Comparison of ENCODE assay signal across 22 mouse cellular contexts in the genomic region with DNA sequence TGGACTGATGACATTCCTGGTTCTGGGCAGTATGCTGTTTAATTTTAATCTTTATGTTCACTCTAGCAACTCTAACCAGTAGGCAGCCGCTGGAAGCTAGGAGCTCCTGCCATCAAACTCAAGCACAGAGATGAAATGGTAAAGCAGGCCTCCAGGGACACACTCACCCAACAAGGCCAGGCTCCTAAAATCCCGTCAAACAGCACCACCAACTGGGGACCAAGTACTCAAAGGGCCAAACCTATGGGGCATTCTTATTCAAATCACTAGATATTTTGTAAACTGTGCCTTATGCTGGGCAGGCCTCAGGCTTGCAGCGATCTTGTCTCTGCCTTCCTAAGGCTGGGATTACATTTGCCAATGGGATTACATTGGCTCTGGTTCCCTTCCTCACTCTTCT. TPM values are rescaled to one million over a fixed set of nuclear protein-coding genes. Genes with fewer than 3 reads are reported as not detected.
A peak's percentile ranks its signal among the peaks of the same experiment; 100 is the strongest.
DNase-seq lines count a peak whose midpoint lies in the region; ATAC-seq and TF ChIP-seq lines count a peak whose summit lies in the region.
"Had no signal": no experiment of that assay in that cellular context is flagged by ENCODE, and none has a peak within 500 bp of the region (broad histone marks: within the 10 kb centered on the region; RNA-seq: fewer than 3 reads in every experiment).

No protein-coding gene starts in this region.

- ATAC-seq in kidney, postnatal 0 days (replicated peaks; ENCODE audit: low FRiP score, low read depth) = no peak
- no peak for ATAC-seq in midbrain, postnatal 0 days (ENCODE audit: low FRiP score)
- no peak for ATAC-seq in midbrain, embryonic 13.5 days
- ATAC-seq: forebrain, embryonic 13.5 days; liver, embryonic 12.5 days; midbrain, embryonic 16.5 days had no signal

- no peaks in the 10 kb centered on the region for H3K36me3 ChIP-seq in kidney, postnatal 0 days (ENCODE audit: insufficient read depth, low read length)
- H3K36me3 ChIP-seq in midbrain, postnatal 0 days (ENCODE audit: insufficient read depth, low read length) = no peaks in the 10 kb centered on the region
- H3K36me3 ChIP-seq in midbrain, embryonic 13.5 days = no peaks in the 10 kb centered on the region
- H3K36me3 ChIP-seq: G1E; hindbrain, embryonic 12.5 days; limb, embryonic 10.5 days; liver, embryonic 12.5 days had no signal

- 0 out of 2 replicates have a peak, but pooled peaks cover 4% of the 10 kb centered on the region for H3K4me1 ChIP-seq in kidney, postnatal 0 days (replicated peaks; ENCODE audit: insufficient read depth, low read length)
- H3K4me1 ChIP-seq in midbrain, postnatal 0 days (ENCODE audit: insufficient read depth, low read length) = no peaks in the 10 kb centered on the region
- H3K4me1 ChIP-seq in midbrain, embryonic 13.5 days (replicated peaks) = peaks cover 5% of the 10 kb centered on the region; the same call in 1 of the 2 replicates

- no peak overlapping the region for H3K27ac ChIP-seq in kidney, postnatal 0 days
- H3K27ac ChIP-seq in midbrain, postnatal 0 days (ENCODE audit: low read depth, low read length) = no peak overlapping the region
- H3K27ac ChIP-seq in midbrain, embryonic 13.5 days = no peak overlapping the region
- H3K27ac ChIP-seq: forebrain, embryonic 13.5 days; hindbrain, embryonic 12.5 days; left cerebral cortex, adult 2 months; limb, embryonic 10.5 days; liver, embryonic 12.5 days had no signal

- no peaks in the 10 kb centered on the region for H3K27me3 ChIP-seq in kidney, postnatal 0 days (ENCODE audit: insufficient read depth, low read length)
- H3K27me3 ChIP-seq in midbrain, postnatal 0 days (ENCODE audit: insufficient read depth, low read length) = no peaks in the 10 kb centered on the region
- H3K27me3 ChIP-seq in midbrain, embryonic 13.5 days = no peaks in the 10 kb centered on the region
- H3K27me3 ChIP-seq: forebrain, embryonic 13.5 days; hindbrain, embryonic 12.5 days; liver, embryonic 12.5 days had no signal

- TF ChIP-seq CTCF in kidney, postnatal 0 days (IDR thresholded peaks at IDR 0.05; ENCODE audit: low read depth) = peak; percentile 36
- TF ChIP-seq CTCF in midbrain, postnatal 0 days (IDR thresholded peaks at IDR 0.05) = 0 out of 2 replicates have a peak, but pooled peaks have one; percentile 14

- no peak for DNase-seq in kidney, postnatal 0 days (ENCODE audit: low spot score)
- DNase-seq in kidney, adult 11 months = no peak
- DNase-seq in midbrain, postnatal 0 days (ENCODE audit: low spot score) = no peak
- DNase-seq in R1 (ENCODE audit: low read depth, low spot score) = peak; percentile 91
- DNase-seq in lung, postnatal 25 days (ENCODE audit: low spot score) = no peak
- no peak for DNase-seq in urinary bladder, postnatal 4 days (ENCODE audit: low spot score in 2 of 2)
- DNase-seq: adrenal gland, postnatal 14 days; B cell, adult 2 months; cerebellum, adult 9-10 months; gastrocnemius, postnatal 36 days; kidney, adult 9 months; lung, adult 2 months; lung, postnatal 4 days; thymus, adult 2 months had no signal

- H3K4me3 ChIP-seq in kidney, postnatal 0 days (replicated peaks; ENCODE audit: low read depth, low read length) = no peak overlapping the region
- H3K4me3 ChIP-seq in midbrain, postnatal 0 days (ENCODE audit: low read depth, low read length) = no peak overlapping the region
- H3K4me3 ChIP-seq in midbrain, embryonic 13.5 days (replicated peaks) = no peak overlapping the region
- H3K4me3 ChIP-seq: forebrain, embryonic 13.5 days; hindbrain, embryonic 12.5 days; left cerebral cortex, adult 2 months; limb, embryonic 10.5 days; liver, embryonic 12.5 days had no signal

- H3K9me3 ChIP-seq in kidney, postnatal 0 days (replicated peaks; ENCODE audit: low read length) = no peaks in the 10 kb centered on the region
- H3K9me3 ChIP-seq in midbrain, postnatal 0 days (ENCODE audit: low read length) = no peaks in the 10 kb centered on the region
- no peaks in the 10 kb centered on the region for H3K9me3 ChIP-seq in midbrain, embryonic 13.5 days
- H3K9me3 ChIP-seq: forebrain, embryonic 13.5 days; G1E; hindbrain, embryonic 12.5 days; limb, embryonic 10.5 days; liver, embryonic 12.5 days had no signal

- WGBS in kidney, postnatal 0 days = 75% methylated on average over 3 of the region's 3 CpGs
- 45% methylated on average over 3 of the region's 3 CpGs for WGBS in midbrain, postnatal 0 days
- WGBS in midbrain, embryonic 13.5 days = 51% methylated on average over 3 of the region's 3 CpGs

- H3K4me2 ChIP-seq in kidney, postnatal 0 days (ENCODE audit: low read length) = no peak overlapping the region
- H3K4me2 ChIP-seq in midbrain, postnatal 0 days (ENCODE audit: low read depth, low read length, poor library complexity, severe bottlenecking) = no peak overlapping the region
- H3K4me2 ChIP-seq in midbrain, embryonic 13.5 days (replicated peaks) = no peak overlapping the region
- H3K4me2 ChIP-seq: forebrain, embryonic 13.5 days; hindbrain, embryonic 12.5 days; liver, embryonic 12.5 days had no signal

- H3K9ac ChIP-seq in kidney, postnatal 0 days (ENCODE audit: low read depth, low read length) = no peak overlapping the region
- H3K9ac ChIP-seq in midbrain, postnatal 0 days (replicated peaks; ENCODE audit: low read length, poor library complexity, severe bottlenecking) = no peak overlapping the region
- H3K9ac ChIP-seq in midbrain, embryonic 13.5 days (replicated peaks) = no peak overlapping the region
- H3K9ac ChIP-seq: forebrain, embryonic 13.5 days; hindbrain, embryonic 12.5 days; liver, embryonic 12.5 days had no signal

RNA-seq across cellular contexts. Expression of a gene that starts 2.8 kb away (rescaled TPM):
- polyA plus RNA-seq in kidney, postnatal 0 days (2015; fragmentation: Nextera tagmentation; extraction: Ambion mirVana) = 34.2 and 37.0 TPM in 2 replicates
- 40.9 and 46.6 TPM in 2 replicates for total RNA-seq in midbrain, postnatal 0 days (2014; rRNA removed)
- 37.6 and 44.3 TPM in 2 replicates for polyA plus RNA-seq in midbrain, postnatal 0 days (2015; fragmentation: Nextera tagmentation; extraction: Ambion mirVana)
- polyA plus RNA-seq in midbrain, embryonic 13.5 days (2015; fragmentation: Nextera tagmentation; extraction: Ambion mirVana) = 31.2 and 33.6 TPM in 2 replicates
